11 mouse cellular contexts compared by ENCODE assay signal in genomic region chr1:133825140-133825539, GRCm38 (mm10). TPM values are rescaled to one million over a fixed set of nuclear protein-coding genes. Genes with fewer than 3 reads are reported as not detected.
DNase-seq lines count a peak whose midpoint lies in the region; ATAC-seq and TF ChIP-seq lines count a peak whose summit lies in the region.
"Had no signal": no experiment of that assay in that cellular context is flagged by ENCODE, and none has a peak within 500 bp of the region (broad histone marks: within the 10 kb centered on the region; RNA-seq: fewer than 3 reads in every experiment).

No protein-coding gene starts in this region.

- no peaks in the 10 kb centered on the region for H3K27me3 ChIP-seq in intestine, embryonic 14.5 days (replicated peaks; ENCODE audit: control insufficient read depth, insufficient read depth, low read length)
- no peaks in the 10 kb centered on the region for H3K27me3 ChIP-seq in intestine, postnatal 0 days (replicated peaks; ENCODE audit: control insufficient read depth, insufficient read depth, low read length)
- H3K27me3 ChIP-seq in embryonic facial prominence, embryonic 10.5 days (replicated peaks; ENCODE audit: low read depth, poor library complexity, severe bottlenecking): peaks cover 26% of the 10 kb centered on the region
- H3K27me3 ChIP-seq in hindbrain, embryonic 14.5 days (ENCODE audit: control insufficient read depth, insufficient read depth, low read length): no peaks in the 10 kb centered on the region
- H3K27me3 ChIP-seq in midbrain, embryonic 13.5 days: no peaks in the 10 kb centered on the region
- H3K27me3 ChIP-seq: CH12.LX had no signal

- no peak overlapping the region; the same call in 1 of the 2 replicates for H3K27ac ChIP-seq in intestine, embryonic 14.5 days (ENCODE audit: low read depth)
- H3K27ac ChIP-seq in intestine, postnatal 0 days (ENCODE audit: low read depth, low read length): no peak overlapping the region
- peak overlapping the region; percentile 41 for H3K27ac ChIP-seq in embryonic facial prominence, embryonic 10.5 days (replicated peaks)
- peak overlapping the region; percentile 84 for H3K27ac ChIP-seq in hindbrain, embryonic 14.5 days
- H3K27ac ChIP-seq in midbrain, embryonic 13.5 days: peak overlapping the region; percentile 81

- H3K4me2 ChIP-seq in intestine, embryonic 14.5 days (ENCODE audit: low read length): no peak overlapping the region
- H3K4me2 ChIP-seq in intestine, postnatal 0 days (replicated peaks; ENCODE audit: low read depth): no peak overlapping the region
- H3K4me2 ChIP-seq in hindbrain, embryonic 14.5 days (replicated peaks): no peak overlapping the region
- no peak overlapping the region for H3K4me2 ChIP-seq in midbrain, embryonic 13.5 days (replicated peaks)

- ATAC-seq in intestine, embryonic 14.5 days (replicated peaks; ENCODE audit: low FRiP score, low TSS enrichment, low read depth): peak; percentile 13; the same call in 1 of the 2 replicates
- no peak for ATAC-seq in intestine, postnatal 0 days
- ATAC-seq in hindbrain, embryonic 14.5 days (ENCODE audit: low FRiP score): no peak
- ATAC-seq in midbrain, embryonic 13.5 days: no peak

- H3K9ac ChIP-seq in intestine, embryonic 14.5 days (ENCODE audit: low read length): no peak overlapping the region
- H3K9ac ChIP-seq in intestine, postnatal 0 days (ENCODE audit: low read depth, low read length): no peak overlapping the region
- peak overlapping the region; percentile 22; the same call in 1 of the 2 replicates for H3K9ac ChIP-seq in hindbrain, embryonic 14.5 days
- no peak overlapping the region for H3K9ac ChIP-seq in midbrain, embryonic 13.5 days (replicated peaks)

- H3K4me1 ChIP-seq in intestine, embryonic 14.5 days (replicated peaks; ENCODE audit: control insufficient read depth, insufficient read depth, low read length): peaks cover 15% of the 10 kb centered on the region; the same call in 1 of the 2 replicates
- no peaks in the 10 kb centered on the region for H3K4me1 ChIP-seq in intestine, postnatal 0 days (replicated peaks; ENCODE audit: control insufficient read depth, insufficient read depth, low read length)
- peaks cover 48% of the 10 kb centered on the region for H3K4me1 ChIP-seq in embryonic facial prominence, embryonic 10.5 days
- H3K4me1 ChIP-seq in hindbrain, embryonic 14.5 days (replicated peaks; ENCODE audit: control insufficient read depth, insufficient read depth, low read length): peaks cover 21% of the 10 kb centered on the region
- peaks cover 33% of the 10 kb centered on the region for H3K4me1 ChIP-seq in midbrain, embryonic 13.5 days (replicated peaks)

- DNase-seq in intestine, embryonic 14.5 days (ENCODE audit: low spot score): no peak
- DNase-seq in embryonic facial prominence, embryonic 10.5 days (ENCODE audit: low spot score): no peak
- DNase-seq in hindbrain, embryonic 14.5 days (ENCODE audit: low spot score): no peak
- DNase-seq in urinary bladder, adult 18-20 months (ENCODE audit: low spot score in 2 of 2): no peak
- no peak for DNase-seq in cerebellum, adult 8-10 months
- no peak for DNase-seq in ovary, postnatal 10 days (ENCODE audit: low spot score)
- DNase-seq: lung, adult 2 months; thymus, postnatal 14 days had no signal

- no peak for TF ChIP-seq CTCF in intestine, postnatal 0 days (IDR thresholded peaks at IDR 0.05; ENCODE audit: low read depth)

- no peaks in the 10 kb centered on the region for H3K36me3 ChIP-seq in intestine, embryonic 14.5 days (ENCODE audit: control insufficient read depth, insufficient read depth, low read length)
- no peaks in the 10 kb centered on the region for H3K36me3 ChIP-seq in intestine, postnatal 0 days (ENCODE audit: control insufficient read depth, insufficient read depth)
- no peaks in the 10 kb centered on the region for H3K36me3 ChIP-seq in embryonic facial prominence, embryonic 10.5 days (replicated peaks)
- no peaks in the 10 kb centered on the region for H3K36me3 ChIP-seq in hindbrain, embryonic 14.5 days (replicated peaks; ENCODE audit: control insufficient read depth, insufficient read depth)
- H3K36me3 ChIP-seq in midbrain, embryonic 13.5 days: no peaks in the 10 kb centered on the region

- WGBS in intestine, embryonic 14.5 days: 47% methylated on average over 2 of the region's 2 CpGs
- 81% methylated on average over 2 of the region's 2 CpGs for WGBS in intestine, postnatal 0 days
- WGBS in embryonic facial prominence, embryonic 10.5 days: 64% methylated on average over 2 of the region's 2 CpGs
- WGBS in hindbrain, embryonic 14.5 days: 56% methylated on average over 2 of the region's 2 CpGs
- WGBS in midbrain, embryonic 13.5 days: 50% methylated on average over 2 of the region's 2 CpGs

- H3K9me3 ChIP-seq in intestine, embryonic 14.5 days (ENCODE audit: control insufficient read depth, low read length): no peaks in the 10 kb centered on the region
- H3K9me3 ChIP-seq in intestine, postnatal 0 days (ENCODE audit: control insufficient read depth): no peaks in the 10 kb centered on the region
- H3K9me3 ChIP-seq in embryonic facial prominence, embryonic 10.5 days: no peaks in the 10 kb centered on the region
- no peaks in the 10 kb centered on the region for H3K9me3 ChIP-seq in hindbrain, embryonic 14.5 days (ENCODE audit: control insufficient read depth, low read length)
- no peaks in the 10 kb centered on the region for H3K9me3 ChIP-seq in midbrain, embryonic 13.5 days

- no peak overlapping the region for H3K4me3 ChIP-seq in intestine, embryonic 14.5 days (ENCODE audit: low read depth, low read length)
- H3K4me3 ChIP-seq in intestine, postnatal 0 days (ENCODE audit: low read depth, low read length): no peak overlapping the region
- no peak overlapping the region for H3K4me3 ChIP-seq in embryonic facial prominence, embryonic 10.5 days
- no peak overlapping the region for H3K4me3 ChIP-seq in hindbrain, embryonic 14.5 days (replicated peaks; ENCODE audit: low read length)
- H3K4me3 ChIP-seq in midbrain, embryonic 13.5 days (replicated peaks): no peak overlapping the region

RNA-seq across cellular contexts. Expression of gene Atp2b4, which starts 24.3 kb away (rescaled TPM):
- polyA plus RNA-seq in intestine, embryonic 14.5 days (2014; fragmentation: Nextera tagmentation; extraction: Ambion mirVana): 30.7 and 32.3 TPM in 2 replicates
- 9.8 and 11.8 TPM in 2 replicates for polyA plus RNA-seq in intestine, postnatal 0 days (2015; fragmentation: Nextera tagmentation; extraction: Ambion mirVana)
- 4.7 and 5.2 TPM in 2 replicates for polyA plus RNA-seq in embryonic facial prominence, embryonic 10.5 days (2016; fragmentation: Nextera tagmentation; extraction: Ambion mirVana)
- polyA plus RNA-seq in hindbrain, embryonic 14.5 days (2014; fragmentation: Nextera tagmentation; extraction: Ambion mirVana): 21.1 and 23.3 TPM in 2 replicates
- 7.8 and 8.2 TPM in 2 replicates for polyA plus RNA-seq in midbrain, embryonic 13.5 days (2015; fragmentation: Nextera tagmentation; extraction: Ambion mirVana)

Comparison
In these comparisons a context has a peak if more than half of its experiments do, and no peak if none do; other contexts are left out.
1. H3K27ac ChIP-seq: peak in embryonic facial prominence, embryonic 10.5 days (single experiment), hindbrain, embryonic 14.5 days (single experiment) and midbrain, embryonic 13.5 days (single experiment); none in intestine, embryonic 14.5 days (single experiment) and intestine, postnatal 0 days (single experiment).